Mouse (Mus musculus) lung, embryonic 15.5 days (tissue): Measurements from ENCODE around the gene Klhl21. TPM values are rescaled to one million over a fixed set of nuclear protein-coding genes. Genes with fewer than 3 reads are reported as not detected.

Experiments used
- ATAC-seq: fragments of 200-750 bp; cut with Nextera tagmentation; 2 replicates; pipeline ENCODE4 v1.8.0; 2017; ENCODE audit warnings: moderate number of reproducible peaks, borderline replicate concordance; ENCODE audit not compliant: low FRiP score, low TSS enrichment; ENCODE audit errors: extremely low read depth
- H3K27ac ChIP-seq: fragments of 300-500 bp; sonication (generic); 2 replicates; pipeline ENCODE4 v1.5.1; 2015; ENCODE audit warnings: moderate library complexity, mild to moderate bottlenecking, inconsistent platforms
- H3K27me3 ChIP-seq: fragments of 300-500 bp; sonication (generic); 2 replicates; pipeline ENCODE4 v1.6.1; 2015; ENCODE audit warnings: inconsistent platforms
- H3K36me3 ChIP-seq: fragments of 300-500 bp; sonication (generic); 2 replicates; pipeline ENCODE4 v1.6.1; 2015; ENCODE audit warnings: inconsistent platforms
- H3K4me1 ChIP-seq: fragments of 300-500 bp; sonication (generic); 2 replicates; pipeline ENCODE4 v1.6.1; 2015; ENCODE audit warnings: inconsistent platforms
- H3K4me2 ChIP-seq: fragments of 300-500 bp; sonication (generic); 2 replicates; pipeline ENCODE4 v1.6.1; 2015; ENCODE audit warnings: inconsistent platforms, mild to moderate bottlenecking, moderate library complexity
- H3K4me3 ChIP-seq: fragments of 300-500 bp; sonication (generic); 2 replicates; pipeline ENCODE4 v1.5.1; 2015; ENCODE audit warnings: mild to moderate bottlenecking, inconsistent platforms
- H3K9ac ChIP-seq: fragments of 300-500 bp; sonication (generic); 2 replicates; pipeline ENCODE4 v1.6.1; 2015; ENCODE audit warnings: inconsistent platforms
- H3K9me3 ChIP-seq: fragments of 300-500 bp; sonication (generic); 2 replicates; pipeline ENCODE4 v1.6.1; 2016; ENCODE audit warnings: inconsistent platforms
- WGBS: fragments of 180-500 bp; shearing (Covaris S2); methylation state at CpG from one replicate; pipeline ENCODE4 v1.1.7; 2015; 5-methylcytosine and 5-hydroxymethylcytosine counted together
- polyA plus RNA-seq: library from polyadenylated mRNA; unstranded; fragments of >200 nt; fragmentation: Nextera tagmentation; extraction: Ambion mirVana; gene quantifications from 2 replicates; pipeline ENCODE4 v1.2.1, GENCODE M21; 2015

Gene Klhl21
- polyA plus RNA-seq, 1 experiment from 2014 or later: 16.1 TPM

- WGBS: 96% methylated on average over 22 of the region's 22 CpGs
- Histone ChIP-seq H3K4me1 (peaks cover 14% of the 10 kb centered on the region), H3K9ac (no peak overlapping the region), H3K27me3 (no peaks in the 10 kb centered on the region), H3K9me3 (no peaks in the 10 kb centered on the region), H3K4me3 (no peak overlapping the region), H3K4me2 (no peak overlapping the region), H3K27ac (no peak overlapping the region), H3K36me3 (peaks cover 58% of the 10 kb centered on the region)
- no peak for ATAC-seq
Measured at GRCm38 (mm10) chr4:152041924-152042641, 33.5 kb downstream of the Klhl21 start.

- Histone ChIP-seq H3K27me3 (no peaks in the 10 kb centered on the region), H3K4me2 (no peak overlapping the region), H3K4me3 (no peak overlapping the region), H3K9ac (no peak overlapping the region), H3K9me3 (no peaks in the 10 kb centered on the region), H3K36me3 (peaks cover 69% of the 10 kb centered on the region), H3K27ac (no peak overlapping the region), H3K4me1 (peaks cover 14% of the 10 kb centered on the region)
- ATAC-seq: no peak
- 84% methylated on average over 3 of the region's 3 CpGs for WGBS
Measured at GRCm38 (mm10) chr4:152043171-152043570, 34.6 kb downstream of the Klhl21 start.

GRCm38 (mm10) chr4:152044609-152045008 is 36.0 kb downstream of the Klhl21 start:
- Histone ChIP-seq H3K4me2 (no peak overlapping the region), H3K27me3 (no peaks in the 10 kb centered on the region), H3K4me3 (no peak overlapping the region), H3K9ac (no peak overlapping the region), H3K4me1 (peaks cover 10% of the 10 kb centered on the region), H3K36me3 (peaks cover 78% of the 10 kb centered on the region), H3K9me3 (no peaks in the 10 kb centered on the region), H3K27ac (no peak overlapping the region)
- 71% methylated on average over 6 of the region's 6 CpGs for WGBS
- no peak for ATAC-seq

- no peaks in the 10 kb centered on the region for H3K4me1 ChIP-seq
- no peak for ATAC-seq
- no peak overlapping the region for H3K27ac ChIP-seq
- H3K9ac ChIP-seq: no peak overlapping the region
- H3K27me3 ChIP-seq: no peaks in the 10 kb centered on the region
- no peak overlapping the region for H3K4me2 ChIP-seq
- H3K36me3 ChIP-seq: peaks cover 36% of the 10 kb centered on the region
- H3K9me3 ChIP-seq: no peaks in the 10 kb centered on the region
- WGBS: 56% methylated on average over 9 of the region's 9 CpGs
- H3K4me3 ChIP-seq: no peak overlapping the region
Measured at GRCm38 (mm10) chr4:152062390-152063110, 53.9 kb downstream of the Klhl21 start.

- Histone ChIP-seq H3K4me3 (no peak overlapping the region), H3K27ac (no peak overlapping the region), H3K4me2 (no peak overlapping the region), H3K36me3 (no peaks in the 10 kb centered on the region), H3K9me3 (no peaks in the 10 kb centered on the region), H3K9ac (no peak overlapping the region), H3K4me1 (peaks cover 10% of the 10 kb centered on the region), H3K27me3 (no peaks in the 10 kb centered on the region)
- ATAC-seq: no peak
Measured at GRCm38 (mm10) chr4:152067280-152067679, 58.7 kb downstream of the Klhl21 start.

Other genes starting within 250 kb of the Klhl21 start
- 78.7 and 86.7 TPM in 2 replicates for gene Camta1, start 146.9 kb upstream of the Klhl21 start, polyA plus RNA-seq
- 58.9 and 64.4 TPM in 2 replicates for gene Dnajc11, start 75.1 kb upstream of the Klhl21 start, polyA plus RNA-seq
- gene Thap3, start 19.8 kb upstream of the Klhl21 start, polyA plus RNA-seq: 40.7 and 41.1 TPM in 2 replicates
- gene Phf13, start 12.5 kb upstream of the Klhl21 start, polyA plus RNA-seq: 28.5 and 29.7 TPM in 2 replicates
- 19.0 and 21.2 TPM in 2 replicates for gene Zbtb48, start 18.9 kb downstream of the Klhl21 start, polyA plus RNA-seq
- gene Tas1r1, start 29.8 kb downstream of the Klhl21 start, polyA plus RNA-seq: 0.40 and 0.42 TPM in 2 replicates
- 29.4 and 31.1 TPM in 2 replicates for gene Nol9, start 30.5 kb downstream of the Klhl21 start, polyA plus RNA-seq
- 18.9 and 22.3 TPM in 2 replicates for gene Plekhg5, start 63.7 kb downstream of the Klhl21 start, polyA plus RNA-seq
- gene Tnfrsf25, start 107.1 kb downstream of the Klhl21 start, polyA plus RNA-seq: 1.1 and 1.5 TPM in 2 replicates
- gene Espn, start 143.6 kb downstream of the Klhl21 start, polyA plus RNA-seq: 11.4 and 13.4 TPM in 2 replicates
- 0.26 and 0.61 TPM in 2 replicates for gene Hes2, start 150.1 kb downstream of the Klhl21 start, polyA plus RNA-seq
- 67.6 and 72.5 TPM in 2 replicates for gene Acot7, start 169.3 kb downstream of the Klhl21 start, polyA plus RNA-seq